Mouse (Mus musculus) CH12.LX (cell line): ENCODE results near the gene Dse.

ENCODE experiments used
- CHD1 ChIP-seq: IDR thresholded peaks from 2 replicates; pipeline ENCODE4 v1.6.1; 2012; ENCODE audit warnings: low read depth, low read length, improper control_type of control experiment, inconsistent platforms
- CTCF ChIP-seq, 2 experiments: IDR thresholded peaks in 1 of 2; conservative IDR thresholded peaks in 1 of 2; 2 replicates each; pipeline ENCODE4 v1.5.1; 2011 to 2012; ENCODE audit warnings: low read depth in 2 of 2, low read length in 2 of 2, improper control_type of control experiment in 1 of 2, inconsistent platforms in 1 of 2, mild to moderate bottlenecking in 1 of 2, moderate library complexity in 1 of 2
- GABPA ChIP-seq: IDR thresholded peaks from 2 replicates; pipeline ENCODE4 v1.6.1; 2012; ENCODE audit warnings: low read depth, low read length, improper control_type of control experiment, inconsistent platforms; ENCODE audit not compliant: insufficient replicate concordance
- JUN ChIP-seq: IDR thresholded peaks from 2 replicates; pipeline ENCODE4 v1.6.1; 2011; ENCODE audit warnings: low read depth, mild to moderate bottlenecking, low read length, improper control_type of control experiment, moderate library complexity; ENCODE audit not compliant: insufficient read depth
- MAFK ChIP-seq: IDR thresholded peaks from 2 replicates; pipeline ENCODE4 v1.6.1; 2011; ENCODE audit warnings: low read length, improper control_type of control experiment; ENCODE audit not compliant: insufficient replicate concordance
- MAX ChIP-seq: IDR thresholded peaks from 2 replicates; pipeline ENCODE4 v1.6.1; 2011; ENCODE audit warnings: low read length, improper control_type of control experiment
- MAZ ChIP-seq: IDR thresholded peaks from 2 replicates; pipeline ENCODE4 v1.6.1; 2012; ENCODE audit warnings: low read depth, mild to moderate bottlenecking, inconsistent platforms, low read length, improper control_type of control experiment, moderate library complexity
- MXI1 ChIP-seq: IDR thresholded peaks from 2 replicates; pipeline ENCODE4 v1.6.1; 2011; ENCODE audit warnings: mild to moderate bottlenecking, low read depth, low read length, improper control_type of control experiment
- PAX5 ChIP-seq: IDR thresholded peaks from 2 replicates; pipeline ENCODE4 v1.6.1; 2012; ENCODE audit warnings: low read length, inconsistent platforms, mixed read lengths
- POLR2A ChIP-seq: IDR thresholded peaks from 2 replicates; pipeline ENCODE4 v1.6.1; 2011; ENCODE audit warnings: low read depth, mild to moderate bottlenecking, improper control_type of control experiment, low read length
- POLR2AphosphoS2 ChIP-seq: IDR thresholded peaks from 2 replicates; pipeline ENCODE4 v1.6.1; 2011; ENCODE audit warnings: low read depth, low read length, improper control_type of control experiment
- TCF12 ChIP-seq: IDR thresholded peaks from 2 replicates; pipeline ENCODE4 v1.6.1; 2014; ENCODE audit warnings: low read depth, mild to moderate bottlenecking, inconsistent platforms, low read length, improper control_type of control experiment
- UBTF ChIP-seq: IDR thresholded peaks from 2 replicates; pipeline ENCODE4 v1.6.1; 2012; ENCODE audit warnings: low read depth, mild to moderate bottlenecking, inconsistent platforms, low read length, improper control_type of control experiment, moderate library complexity
- ZC3H11A ChIP-seq: IDR thresholded peaks from 2 replicates; pipeline ENCODE4 v1.6.1; 2012; ENCODE audit warnings: low read depth, mild to moderate bottlenecking, inconsistent platforms, low read length, improper control_type of control experiment

DNA sequence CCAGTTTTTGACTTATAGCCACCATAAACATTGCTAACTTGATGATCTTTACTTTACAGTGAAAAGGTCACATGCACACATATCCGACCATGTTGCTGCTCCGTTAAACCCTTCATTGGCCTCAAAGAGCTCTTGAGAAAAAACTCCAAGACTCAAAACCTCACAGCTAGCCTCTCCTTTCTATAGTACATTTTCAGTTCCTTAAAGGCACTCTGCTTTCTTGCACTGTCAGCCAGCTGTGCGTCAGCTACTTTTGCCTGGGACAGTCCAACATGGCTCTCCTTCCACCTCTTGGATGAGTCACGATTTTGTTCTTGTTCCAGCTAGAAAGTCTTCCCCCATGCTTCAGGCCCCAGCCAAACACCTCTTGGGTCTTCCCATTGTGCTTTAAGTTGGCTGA, 35.9 kb downstream of the Dse start:
- TF ChIP-seq POLR2A = no peak
- no peak for TF ChIP-seq JUN
- TF ChIP-seq CTCF (conservative IDR thresholded peaks at IDR 0.05 in 1 of 2, IDR thresholded peaks at IDR 0.05 in 1 of 2; ENCODE audit: low read depth in 2 of 2, low read length in 2 of 2) = no peak
- no peak for TF ChIP-seq GABPA
- no peak for TF ChIP-seq MAZ
- TF ChIP-seq POLR2AphosphoS2 = no peak
- no peak for TF ChIP-seq PAX5
- no peak for TF ChIP-seq ZC3H11A
- peak; percentile 19; the same call in 1 of the 2 replicates for TF ChIP-seq MAX
- peak; percentile 56; the same call in 1 of the 2 replicates for TF ChIP-seq MAFK
- TF ChIP-seq TCF12 = peak; percentile 30; the same call in 1 of the 2 replicates
- TF ChIP-seq UBTF = no peak
- TF ChIP-seq MXI1 = no peak
- TF ChIP-seq CHD1 = no peak
